Mouse (Mus musculus) natural killer cell, adult 2 months (primary cell): ENCODE measurements around the gene Higd1a.
A peak's percentile ranks its signal among the peaks of the same experiment; 100 is the strongest.

Experiments
- DNase-seq, 2 experiments: peaks; one replicate each; pipeline ENCODE4 v3.0.0; 2022; ENCODE audit warnings: low spot score in 2 of 2

Higd1a gene

GRCm38 (mm10) chr9:121880840-121881239, 22.7 kb upstream of the Higd1a start:
- DNase-seq, result peak; percentile 38 to 68

- no peak for DNase-seq
Measured at GRCm38 (mm10) chr9:121877052-121877740, 19.0 kb upstream of the Higd1a start.

GRCm38 (mm10) chr9:121873578-121873977, 15.4 kb upstream of the Higd1a start:
- DNase-seq, result no peak

GRCm38 (mm10) chr9:121872062-121872683, 14.0 kb upstream of the Higd1a start:
- DNase-seq, result no peak

GRCm38 (mm10) chr9:121869973-121870515, 11.9 kb upstream of the Higd1a start:
- DNase-seq, result no peak

GRCm38 (mm10) chr9:121869432-121869831, 11.3 kb upstream of the Higd1a start:
- DNase-seq, result no peak

GRCm38 (mm10) chr9:121868236-121868635, 10.1 kb upstream of the Higd1a start:
- DNase-seq, result no peak

GRCm38 (mm10) chr9:121867632-121868031, 9.5 kb upstream of the Higd1a start:
- no peak for DNase-seq

GRCm38 (mm10) chr9:121865425-121866008, 7.4 kb upstream of the Higd1a start:
- DNase-seq, result no peak

- DNase-seq, result no peak
Measured at GRCm38 (mm10) chr9:121864837-121865236, 6.7 kb upstream of the Higd1a start.

- DNase-seq, result no peak
Measured at GRCm38 (mm10) chr9:121860921-121861320, 2.8 kb upstream of the Higd1a start.

- DNase-seq, result no peak
Measured at GRCm38 (mm10) chr9:121859345-121859744, 1.2 kb upstream of the Higd1a start.

GRCm38 (mm10) chr9:121857474-121858152, 549 bp downstream of the Higd1a start:
- peak; percentile 98 for DNase-seq

GRCm38 (mm10) chr9:121856649-121857416, 1.3 kb downstream of the Higd1a start:
- peak in 1 of 2 experiments; percentile 39 for DNase-seq

- DNase-seq, result no peak
Measured at GRCm38 (mm10) chr9:121854246-121854645, 3.9 kb downstream of the Higd1a start.

- no peak for DNase-seq
Measured at GRCm38 (mm10) chr9:121847842-121848241, 10.3 kb downstream of the Higd1a start.

GRCm38 (mm10) chr9:121847138-121847537, 11.0 kb downstream of the Higd1a start:
- no peak for DNase-seq

- DNase-seq, result peak; percentile 31 to 41
Measured at GRCm38 (mm10) chr9:121846526-121847118, 11.5 kb downstream of the Higd1a start.

- no peak for DNase-seq
Measured at GRCm38 (mm10) chr9:121842914-121843313, 15.2 kb downstream of the Higd1a start.

GRCm38 (mm10) chr9:121839622-121839965, 18.6 kb downstream of the Higd1a start:
- DNase-seq, result no peak
